Mouse (Mus musculus): Measurements from ENCODE around the gene Rfc4. TPM values are rescaled to one million over a fixed set of nuclear protein-coding genes. Genes with fewer than 3 reads are reported as not detected.
A peak's percentile ranks its signal among the peaks of the same experiment; 100 is the strongest.
"Not testable (repeated sequence)": the region's sequence is repeated elsewhere in the genome, so short reads cannot be mapped to it uniquely, and the experiment has no call there.

Rfc4 gene
- polyA plus RNA-seq, 1 experiment, result 0.63 TPM

GRCm38 (mm10) chr16:23099632-23100031 is 27.9 kb downstream of the Rfc4 start:
- Histone ChIP-seq H3K36me3 (ENCODE audit: control insufficient read depth, insufficient read depth, low read length) (no peaks in the 10 kb centered on the region), H3K27me3 (ENCODE audit: control insufficient read depth, insufficient read depth, low read length) (no peaks in the 10 kb centered on the region), H3K4me1 (ENCODE audit: control insufficient read depth, insufficient read depth, insufficient read length) (0 out of 2 replicates have a peak, but pooled peaks cover 4% of the 10 kb centered on the region), H3K4me3 (ENCODE audit: extremely low read depth, insufficient read depth, insufficient read length) (no peak overlapping the region), H3K27ac (ENCODE audit: insufficient read depth, low read length) (no peak overlapping the region)
- TF ChIP-seq CTCF (IDR thresholded peaks at IDR 0.05; ENCODE audit: extremely low read depth, insufficient read depth, insufficient read length, insufficient replicate concordance), result no peak
- no peak for TF ChIP-seq POLR2A (IDR thresholded peaks at IDR 0.05; ENCODE audit: low read depth, low read length)
- 78% methylated on average over 12 of the region's 12 CpGs for WGBS
- DNase-seq (ENCODE audit: low read depth in 1 of 2, low spot score in 2 of 2), result no peak

GRCm38 (mm10) chr16:23098105-23098452 is 29.5 kb downstream of the Rfc4 start:
- H3K36me3 ChIP-seq (ENCODE audit: control insufficient read depth, insufficient read depth, low read length); H3K4me3 ChIP-seq (ENCODE audit: extremely low read depth, insufficient read depth, insufficient read length); H3K4me1 ChIP-seq (ENCODE audit: control insufficient read depth, insufficient read depth, insufficient read length); H3K27me3 ChIP-seq (ENCODE audit: control insufficient read depth, insufficient read depth, low read length); DNase-seq (ENCODE audit: low read depth in 1 of 2, low spot score in 2 of 2); H3K27ac ChIP-seq (ENCODE audit: insufficient read depth, low read length): not testable (repeated sequence)
- 100% methylated on average over 1 of the region's 1 CpGs for WGBS

- not testable (repeated sequence) for H3K27ac ChIP-seq (ENCODE audit: insufficient read depth, low read length); DNase-seq (ENCODE audit: low read depth in 1 of 2, low spot score in 2 of 2); H3K27me3 ChIP-seq (ENCODE audit: control insufficient read depth, insufficient read depth, low read length); H3K4me3 ChIP-seq (ENCODE audit: extremely low read depth, insufficient read depth, insufficient read length); H3K36me3 ChIP-seq (ENCODE audit: control insufficient read depth, insufficient read depth, low read length); H3K4me1 ChIP-seq (ENCODE audit: control insufficient read depth, insufficient read depth, insufficient read length)
- WGBS, result 82% methylated on average over 8 of the region's 8 CpGs
These were observed 30.0 kb downstream of the Rfc4 start for GRCm38 (mm10) chr16:23097290-23098104.

- H3K4me1 ChIP-seq (ENCODE audit: control insufficient read depth, insufficient read depth, insufficient read length); H3K27ac ChIP-seq (ENCODE audit: insufficient read depth, low read length); H3K36me3 ChIP-seq (ENCODE audit: control insufficient read depth, insufficient read depth, low read length); H3K27me3 ChIP-seq (ENCODE audit: control insufficient read depth, insufficient read depth, low read length); DNase-seq (ENCODE audit: low read depth in 1 of 2, low spot score in 2 of 2); H3K4me3 ChIP-seq (ENCODE audit: extremely low read depth, insufficient read depth, insufficient read length): not testable (repeated sequence)
- 95% methylated on average over 1 of the region's 1 CpGs for WGBS
These were observed 30.7 kb downstream of the Rfc4 start for GRCm38 (mm10) chr16:23096886-23097285.

GRCm38 (mm10) chr16:23095581-23095980 is 32.0 kb downstream of the Rfc4 start:
- not testable (repeated sequence) for H3K27me3 ChIP-seq (ENCODE audit: control insufficient read depth, insufficient read depth, low read length); H3K27ac ChIP-seq (ENCODE audit: insufficient read depth, low read length); H3K36me3 ChIP-seq (ENCODE audit: control insufficient read depth, insufficient read depth, low read length); H3K4me3 ChIP-seq (ENCODE audit: extremely low read depth, insufficient read depth, insufficient read length); DNase-seq (ENCODE audit: low read depth in 1 of 2, low spot score in 2 of 2); H3K4me1 ChIP-seq (ENCODE audit: control insufficient read depth, insufficient read depth, insufficient read length)
- 88% methylated on average over 5 of the region's 5 CpGs for WGBS

GRCm38 (mm10) chr16:23094136-23094535 is 33.4 kb downstream of the Rfc4 start:
- Histone ChIP-seq H3K4me1 (ENCODE audit: control insufficient read depth, insufficient read depth, insufficient read length) (no peaks in the 10 kb centered on the region), H3K36me3 (ENCODE audit: control insufficient read depth, insufficient read depth, low read length) (no peaks in the 10 kb centered on the region), H3K27me3 (ENCODE audit: control insufficient read depth, insufficient read depth, low read length) (no peaks in the 10 kb centered on the region), H3K27ac (ENCODE audit: insufficient read depth, low read length) (no peak overlapping the region), H3K4me3 (ENCODE audit: extremely low read depth, insufficient read depth, insufficient read length) (no peak overlapping the region)
- 83% methylated on average over 6 of the region's 6 CpGs for whole genome bisulfite sequencing
- DNase-seq (ENCODE audit: low read depth in 1 of 2, low spot score in 2 of 2), result no peak
- no peak for TF ChIP-seq POLR2A (IDR thresholded peaks at IDR 0.05; ENCODE audit: low read depth, low read length)
- no peak for TF ChIP-seq CTCF (IDR thresholded peaks at IDR 0.05; ENCODE audit: extremely low read depth, insufficient read depth, insufficient read length, insufficient replicate concordance)

- 80% methylated on average over 13 of the region's 13 CpGs for WGBS
- H3K4me1 ChIP-seq (ENCODE audit: control insufficient read depth, insufficient read depth, insufficient read length), result no peaks in the 10 kb centered on the region
These were observed 34.1 kb downstream of the Rfc4 start for GRCm38 (mm10) chr16:23093321-23093953.

GRCm38 (mm10) chr16:23091345-23091744 is 36.2 kb downstream of the Rfc4 start:
- H3K27me3 ChIP-seq (ENCODE audit: control insufficient read depth, insufficient read depth, low read length); DNase-seq (ENCODE audit: low read depth in 1 of 2, low spot score in 2 of 2); H3K4me1 ChIP-seq (ENCODE audit: control insufficient read depth, insufficient read depth, insufficient read length): not testable (repeated sequence)

More at GRCm38 (mm10) chr16:23093321-23093953, 34.1 kb downstream of the Rfc4 start:
- Histone ChIP-seq H3K27ac (ENCODE audit: insufficient read depth, low read length) (no peak overlapping the region), H3K4me3 (ENCODE audit: extremely low read depth, insufficient read depth, insufficient read length) (no peak overlapping the region), H3K27me3 (ENCODE audit: control insufficient read depth, insufficient read depth, low read length) (no peaks in the 10 kb centered on the region), H3K36me3 (ENCODE audit: control insufficient read depth, insufficient read depth, low read length) (no peaks in the 10 kb centered on the region)
- no peak for TF ChIP-seq POLR2A (IDR thresholded peaks at IDR 0.05; ENCODE audit: low read depth, low read length)
- no peak for TF ChIP-seq CTCF (IDR thresholded peaks at IDR 0.05; ENCODE audit: extremely low read depth, insufficient read depth, insufficient read length, insufficient replicate concordance)
- DNase-seq (ENCODE audit: low read depth in 1 of 2, low spot score in 2 of 2), result no peak

GRCm38 (mm10) chr16:23088491-23088890 is 39.0 kb downstream of the Rfc4 start:
- H3K27me3 ChIP-seq (ENCODE audit: control insufficient read depth, insufficient read depth, low read length); H3K4me1 ChIP-seq (ENCODE audit: control insufficient read depth, insufficient read depth, insufficient read length); H3K36me3 ChIP-seq (ENCODE audit: control insufficient read depth, insufficient read depth, low read length); H3K4me3 ChIP-seq (ENCODE audit: extremely low read depth, insufficient read depth, insufficient read length); DNase-seq (ENCODE audit: low read depth in 1 of 2, low spot score in 2 of 2); H3K27ac ChIP-seq (ENCODE audit: insufficient read depth, low read length): not testable (repeated sequence)
- 88% methylated on average over 1 of the region's 1 CpGs for WGBS

More at GRCm38 (mm10) chr16:23091345-23091744, 36.2 kb downstream of the Rfc4 start:
- H3K4me3 ChIP-seq (ENCODE audit: extremely low read depth, insufficient read depth, insufficient read length); H3K36me3 ChIP-seq (ENCODE audit: control insufficient read depth, insufficient read depth, low read length); H3K27ac ChIP-seq (ENCODE audit: insufficient read depth, low read length): not testable (repeated sequence)

GRCm38 (mm10) chr16:23087712-23088111 is 39.8 kb downstream of the Rfc4 start:
- DNase-seq (ENCODE audit: low read depth in 1 of 2, low spot score in 2 of 2), result peak in 1 of 2 experiments; percentile 23

More at GRCm38 (mm10) chr16:23087712-23088111, 39.8 kb downstream of the Rfc4 start:
- not testable (repeated sequence) for H3K4me3 ChIP-seq (ENCODE audit: extremely low read depth, insufficient read depth, insufficient read length); H3K27me3 ChIP-seq (ENCODE audit: control insufficient read depth, insufficient read depth, low read length); H3K27ac ChIP-seq (ENCODE audit: insufficient read depth, low read length); H3K4me1 ChIP-seq (ENCODE audit: control insufficient read depth, insufficient read depth, insufficient read length); H3K36me3 ChIP-seq (ENCODE audit: control insufficient read depth, insufficient read depth, low read length)
- 34% methylated on average over 4 of the region's 4 CpGs for WGBS

Measured in spleen, adult 2 months (tissue).